Mouse (Mus musculus) adrenal gland, postnatal 25 days (tissue): ENCODE measurements around the gene Clhc1. TPM values are rescaled to one million over a fixed set of nuclear protein-coding genes. Genes with fewer than 3 reads are reported as not detected.

Experiments
- DNase-seq: peaks from one replicate; pipeline ENCODE4 v3.0.0; 2021; ENCODE audit warnings: mixed read lengths
- total RNA-seq: library from RNA; stranded (reverse); gene quantifications from 2 replicates; pipeline ENCODE4 v1.2.3, GENCODE M21; 2021

Clhc1 gene
- total RNA-seq, 1 experiment from 2014 or later: 0.58 TPM

- no peak for DNase-seq
These were observed 15.7 kb downstream of the Clhc1 start for GRCm38 (mm10) chr11:29563406-29563805.

DNA sequence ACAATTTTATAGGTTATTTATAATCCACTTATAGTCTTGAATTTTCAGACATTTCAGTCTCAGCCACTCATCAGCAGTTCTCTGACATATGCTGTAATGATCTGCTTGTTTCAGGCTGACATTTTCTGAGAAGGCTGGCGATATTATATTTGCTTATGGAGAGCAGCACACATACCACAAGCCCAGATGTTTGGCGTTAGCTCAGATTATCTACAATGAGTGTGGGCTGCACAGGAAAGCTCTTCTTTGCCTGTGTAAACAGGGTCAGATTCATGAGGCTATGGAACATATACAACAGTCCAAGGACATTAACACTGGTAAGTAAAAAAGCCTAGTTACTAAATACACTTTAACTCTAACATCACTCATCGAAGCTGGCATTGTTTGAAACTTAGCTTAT lies 23.8 kb downstream of the Clhc1 start:
- no peak for DNase-seq

DNA sequence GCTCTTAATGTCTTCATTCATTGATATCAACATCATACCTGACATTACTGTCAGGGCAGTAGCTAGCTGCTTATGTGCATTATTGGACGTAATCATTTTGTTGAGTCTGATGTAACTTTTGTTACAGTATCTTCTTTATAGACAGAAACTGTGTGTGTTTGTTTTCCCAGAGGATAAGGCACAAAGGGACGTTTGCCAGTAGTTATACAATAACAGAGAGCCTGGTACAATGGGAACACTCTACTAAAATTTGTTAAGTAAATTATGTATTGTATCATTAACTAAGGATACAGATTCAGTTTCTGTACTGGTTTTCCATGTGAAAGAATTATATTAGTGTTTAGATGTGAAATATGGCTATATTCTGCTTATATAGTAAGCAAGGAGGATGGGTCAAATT lies 24.9 kb downstream of the Clhc1 start:
- no peak for DNase-seq

DNA sequence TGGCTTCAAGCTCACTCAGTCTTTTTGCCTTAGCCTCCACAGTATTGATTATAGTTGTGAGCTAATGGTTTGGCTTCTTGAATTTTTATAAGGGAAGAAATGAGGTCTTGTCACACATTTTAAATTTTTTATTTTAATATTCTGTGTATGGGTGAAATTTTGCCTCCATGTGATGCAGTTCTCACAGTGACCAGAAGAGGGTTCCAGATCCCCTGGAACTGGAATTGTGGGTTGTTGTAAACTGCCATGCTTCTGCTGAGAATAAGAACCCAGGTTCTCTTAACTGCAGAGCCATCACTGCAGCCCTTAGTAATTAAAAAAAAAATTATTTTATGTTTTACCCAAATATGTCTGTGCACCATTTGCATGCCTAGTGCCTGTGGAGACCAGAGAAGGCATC lies 31.9 kb downstream of the Clhc1 start:
- DNase-seq: no peak

DNA sequence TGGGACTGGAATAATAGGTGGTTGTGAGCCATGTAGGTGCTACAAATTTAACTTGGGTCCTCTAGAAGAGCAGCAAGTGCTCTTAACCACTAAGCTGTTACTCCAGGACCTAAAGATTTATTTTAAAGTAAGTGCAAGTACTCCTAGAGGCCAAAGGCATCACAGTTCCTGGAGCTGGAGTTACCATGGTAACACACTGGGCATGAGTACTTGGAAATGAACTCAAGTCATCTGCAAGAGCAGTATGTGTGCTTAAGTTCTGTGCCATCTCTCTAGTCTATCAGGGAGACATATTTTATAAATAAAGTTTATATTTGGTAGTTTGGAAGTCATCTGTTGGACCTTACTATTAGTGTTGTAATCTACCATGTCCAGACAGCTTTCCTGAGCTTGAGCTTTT lies 47.5 kb downstream of the Clhc1 start:
- no peak for DNase-seq

GRCm38 (mm10) chr11:29597159-29597558 lies 49.4 kb downstream of the Clhc1 start:
- DNase-seq: no peak

DNA sequence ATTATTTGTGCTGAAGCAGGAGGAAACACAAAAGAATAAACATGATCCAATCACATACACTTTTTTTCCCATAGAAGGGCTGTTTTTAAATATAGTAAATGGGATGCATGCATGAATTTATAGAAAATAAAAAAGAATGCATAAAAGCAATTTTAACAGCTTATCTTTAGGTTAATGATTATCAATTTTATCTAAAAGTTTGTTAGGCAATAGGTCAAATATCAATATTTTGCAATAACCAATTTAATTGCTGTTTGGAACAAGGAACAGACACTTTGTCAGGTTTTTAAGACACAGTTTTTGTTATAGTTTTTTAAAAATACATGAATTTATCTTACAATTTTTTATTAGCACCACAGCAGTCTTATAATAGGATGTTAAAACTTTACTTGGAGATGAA lies 51.2 kb downstream of the Clhc1 start:
- DNase-seq: no peak

DNA sequence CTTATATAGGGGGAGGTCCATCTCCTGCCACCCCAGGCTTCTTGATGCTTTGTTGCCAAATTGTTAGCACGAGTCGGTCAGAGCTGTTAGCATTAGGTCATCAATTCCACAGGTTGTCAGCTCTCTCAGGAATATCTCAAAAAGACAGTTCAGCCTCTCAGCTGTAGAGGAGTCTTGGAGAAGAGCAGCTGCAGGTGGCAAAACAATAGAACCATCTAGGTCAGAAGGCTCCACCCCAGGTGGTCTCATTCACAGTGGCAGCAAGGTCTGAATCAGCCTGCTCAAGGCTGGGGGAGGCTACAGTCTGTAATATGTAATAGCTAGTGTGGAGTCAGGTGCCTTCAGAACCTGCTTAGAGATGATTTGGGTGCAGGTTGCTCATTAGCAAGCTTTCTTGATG lies 55.8 kb downstream of the Clhc1 start:
- DNase-seq: no peak

- no peak for DNase-seq
These were observed 59.8 kb downstream of the Clhc1 start for GRCm38 (mm10) chr11:29607465-29607990.

- DNase-seq: no peak
These were observed 62.2 kb downstream of the Clhc1 start for GRCm38 (mm10) chr11:29609756-29610468.

- DNase-seq: no peak
These were observed 64.3 kb downstream of the Clhc1 start for GRCm38 (mm10) chr11:29612007-29612406.

DNA sequence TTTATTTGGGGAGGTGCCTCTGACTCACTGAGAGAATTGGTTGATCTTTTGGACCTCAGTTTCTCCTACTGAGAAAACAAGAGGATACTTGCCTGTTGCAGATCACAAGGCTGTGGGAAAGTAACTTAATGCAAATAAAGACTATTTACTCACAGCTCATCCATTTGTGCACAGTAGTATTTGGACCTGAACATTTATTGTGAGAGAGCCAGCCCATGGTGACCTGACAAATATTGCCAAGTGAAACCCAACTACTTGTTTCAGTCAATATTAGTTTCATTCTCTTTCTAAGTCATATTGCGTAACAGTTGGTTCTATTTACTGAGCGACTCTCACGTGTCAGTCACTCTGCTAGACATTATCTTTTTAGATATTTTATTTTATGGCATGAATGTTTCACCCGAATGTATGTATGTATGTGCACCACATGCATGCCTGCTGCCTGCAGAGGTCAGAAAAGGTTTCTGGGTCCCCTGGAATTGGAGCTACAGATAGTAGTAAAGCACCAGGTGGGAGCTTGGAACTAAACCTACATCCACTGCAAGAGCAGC lies 65.5 kb downstream of the Clhc1 start:
- no peak for DNase-seq

DNA sequence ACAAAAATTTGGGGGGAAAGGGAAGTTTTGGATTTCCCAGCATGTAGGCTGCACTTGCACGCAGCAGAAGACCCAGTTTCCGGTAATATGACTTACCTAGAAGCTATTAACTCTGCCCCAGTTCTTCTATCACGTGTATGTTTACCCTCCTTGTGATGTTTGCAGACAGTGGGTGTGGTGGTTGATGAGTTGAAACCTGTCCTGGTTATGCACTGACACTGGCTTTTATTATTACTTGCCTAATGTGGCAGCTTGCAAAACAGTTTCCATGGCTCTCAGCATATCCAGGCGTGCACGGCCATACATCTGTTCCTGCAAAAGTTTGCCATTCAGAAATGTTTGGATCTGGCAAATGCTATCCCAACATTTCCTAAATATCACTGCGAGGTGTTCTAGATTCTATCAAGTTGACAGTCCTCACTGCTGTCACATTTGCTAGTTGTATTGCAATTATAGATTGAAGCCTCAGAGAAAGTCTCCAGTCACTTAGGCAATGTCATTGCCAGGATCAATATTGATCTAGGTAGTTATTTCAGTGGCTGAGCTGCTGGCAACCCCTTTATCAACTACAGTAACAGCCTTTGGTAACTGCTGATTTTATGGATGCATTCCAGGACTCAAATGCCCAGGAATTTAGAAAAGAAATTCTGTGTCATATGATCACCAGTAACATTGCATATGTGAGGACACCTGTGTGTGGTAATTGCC lies 66.6 kb downstream of the Clhc1 start:
- DNase-seq: no peak

- DNase-seq: no peak
These were observed 74.5 kb downstream of the Clhc1 start for GRCm38 (mm10) chr11:29622030-29622790.

GRCm38 (mm10) chr11:29623327-29623726 lies 75.6 kb downstream of the Clhc1 start:
- no peak for DNase-seq

GRCm38 (mm10) chr11:29626541-29626940 lies 78.8 kb downstream of the Clhc1 start:
- DNase-seq: no peak

DNA sequence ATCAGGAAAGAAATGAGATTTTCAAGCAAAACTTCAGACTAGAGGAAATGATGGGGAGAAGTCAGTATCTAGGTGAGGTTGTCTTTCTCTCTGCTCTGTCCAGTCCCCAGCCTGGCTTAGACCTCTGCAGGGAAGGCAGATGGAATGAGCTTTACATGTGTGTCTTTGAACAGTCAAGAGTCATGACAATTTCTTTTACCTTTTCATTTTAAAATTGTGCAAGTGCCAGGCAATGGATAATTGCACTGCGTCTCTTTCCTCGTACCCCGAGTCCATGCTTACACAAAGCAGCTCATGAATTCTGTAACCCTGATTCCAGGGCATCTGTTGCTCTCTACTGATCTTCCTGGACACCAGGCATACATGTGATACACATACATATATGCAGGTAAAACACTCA lies 80.0 kb downstream of the Clhc1 start:
- DNase-seq: no peak

Other genes starting within 250 kb of the Clhc1 start
- 20.1 and 23.1 TPM in 2 replicates for gene Ccdc88a, start 174.3 kb upstream of the Clhc1 start, total RNA-seq
- gene Prorsd1, start 32.9 kb upstream of the Clhc1 start, total RNA-seq: 22.4 and 24.4 TPM in 2 replicates
- gene Mtif2, start 21.5 kb upstream of the Clhc1 start, total RNA-seq: 36.0 and 49.6 TPM in 2 replicates
- 668 and 821 TPM in 2 replicates for gene Rps27a, start 159 bp downstream of the Clhc1 start, total RNA-seq
- gene Rtn4, start 145.0 kb downstream of the Clhc1 start, total RNA-seq: 474 and 481 TPM in 2 replicates